Mouse (Mus musculus) small intestine, adult 2 months (tissue): ENCODE data around the gene Gpr180.

ENCODE experiments used
- CTCF ChIP-seq: fragments of 200-500 bp; IDR thresholded peaks from 2 replicates; pipeline ENCODE4 v1.5.1; 2012; ENCODE audit warnings: low read depth, mild to moderate bottlenecking, control low read depth, inconsistent platforms, low read length, moderate library complexity, mixed read lengths; ENCODE audit not compliant: insufficient replicate concordance, insufficient read length; ENCODE audit errors: extremely low read depth
- POLR2A ChIP-seq: fragments of 200-500 bp; IDR thresholded peaks from 2 replicates; pipeline ENCODE4 v1.6.1; 2012; ENCODE audit warnings: low read depth, mild to moderate bottlenecking, control low read depth, inconsistent platforms, low read length, moderate library complexity

- no peak for TF ChIP-seq POLR2A
- no peak for TF ChIP-seq CTCF
These were observed 19.8 kb downstream of the Gpr180 start for GRCm38 (mm10) chr14:118156740-118157139.
